Mouse (Mus musculus) lung, embryonic 16.5 days (tissue): ENCODE data around the gene Smco3. TPM values are rescaled to one million over a fixed set of nuclear protein-coding genes. Genes with fewer than 3 reads are reported as not detected.

ENCODE experiments used
- ATAC-seq: fragments of 200-750 bp; cut with Nextera tagmentation; 2 replicates; pipeline ENCODE4 v1.8.0; 2017; ENCODE audit warnings: low read depth, mild to moderate bottlenecking, moderate library complexity
- H3K27ac ChIP-seq: fragments of 300-500 bp; sonication (generic); 2 replicates; pipeline ENCODE4 v1.5.1; 2014; ENCODE audit warnings: mild to moderate bottlenecking, control low read depth, low read length
- H3K27me3 ChIP-seq: fragments of 300-500 bp; sonication (generic); 2 replicates; pipeline ENCODE4 v1.6.1; 2014; ENCODE audit warnings: low read depth, low read length, mixed read lengths; ENCODE audit not compliant: control insufficient read depth, insufficient read depth
- H3K36me3 ChIP-seq: fragments of 300-500 bp; sonication (generic); 2 replicates; pipeline ENCODE4 v1.6.1; 2014; ENCODE audit warnings: low read length; ENCODE audit not compliant: control insufficient read depth, insufficient read depth
- H3K4me1 ChIP-seq: fragments of 300-500 bp; sonication (generic); replicated peaks from 2 replicates; pipeline ENCODE4 v1.6.1; 2014; ENCODE audit warnings: low read length, mixed read lengths; ENCODE audit not compliant: control insufficient read depth, insufficient read depth
- H3K4me2 ChIP-seq: fragments of 300-500 bp; sonication (generic); 2 replicates; pipeline ENCODE4 v1.6.1; 2014; ENCODE audit warnings: low read depth, low read length, control low read depth
- H3K4me3 ChIP-seq: fragments of 300-500 bp; sonication (generic); 2 replicates; pipeline ENCODE4 v1.5.1; 2014; ENCODE audit warnings: mild to moderate bottlenecking, low read length, control low read depth
- H3K9ac ChIP-seq: fragments of 300-500 bp; sonication (generic); 2 replicates; pipeline ENCODE4 v1.6.1; 2014; ENCODE audit warnings: low read length, control low read depth
- H3K9me3 ChIP-seq: fragments of 300-500 bp; sonication (generic); 2 replicates; pipeline ENCODE4 v1.6.1; 2016; ENCODE audit warnings: low read length; ENCODE audit not compliant: control insufficient read depth
- WGBS: fragments of 180-500 bp; shearing (Covaris S2); extraction: QIAGEN DNeasy Blood & Tissue Kit; methylation state at CpG from one replicate; pipeline ENCODE4 v1.1.7; 2014; 5-methylcytosine and 5-hydroxymethylcytosine counted together
- polyA plus RNA-seq: library from polyadenylated mRNA; unstranded; fragments of >200 nt; fragmentation: Nextera tagmentation; extraction: Ambion mirVana; gene quantifications from 2 replicates; pipeline ENCODE4 v1.2.1, GENCODE M21; 2015

The Smco3 gene
- polyA plus RNA-seq, 1 experiment from 2014 or later, result 3.3 TPM

DNA sequence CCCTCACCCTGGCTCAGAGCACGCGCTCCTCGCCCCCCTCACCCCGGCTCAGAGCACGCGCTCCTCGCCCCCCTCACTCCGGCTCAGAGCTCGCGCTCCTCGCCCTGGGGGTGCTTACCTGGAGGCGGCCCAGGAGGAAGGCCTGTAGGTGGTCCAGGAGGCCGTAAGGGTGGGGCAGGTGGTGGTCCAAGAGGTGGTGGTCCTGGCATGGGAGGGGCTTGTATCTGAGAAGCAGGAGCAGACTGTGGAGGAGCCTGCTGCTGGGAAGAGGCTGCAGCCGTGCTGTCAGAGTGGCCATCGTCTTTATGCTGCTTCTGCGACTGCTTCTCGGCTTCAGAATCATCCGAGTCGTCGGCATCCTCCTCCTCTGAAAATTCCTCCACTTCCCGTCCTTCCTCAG lies 18.4 kb downstream of the Smco3 start:
- Histone ChIP-seq H3K4me2 (no peak overlapping the region), H3K27ac (no peak overlapping the region), H3K36me3 (peaks cover 77% of the 10 kb centered on the region), H3K27me3 (no peaks in the 10 kb centered on the region), H3K4me3 (no peak overlapping the region), H3K9me3 (no peaks in the 10 kb centered on the region), H3K4me1 (no peaks in the 10 kb centered on the region), H3K9ac (no peak overlapping the region)
- ATAC-seq, result no peak
- WGBS, result 89% methylated on average over 21 of the region's 21 CpGs

DNA sequence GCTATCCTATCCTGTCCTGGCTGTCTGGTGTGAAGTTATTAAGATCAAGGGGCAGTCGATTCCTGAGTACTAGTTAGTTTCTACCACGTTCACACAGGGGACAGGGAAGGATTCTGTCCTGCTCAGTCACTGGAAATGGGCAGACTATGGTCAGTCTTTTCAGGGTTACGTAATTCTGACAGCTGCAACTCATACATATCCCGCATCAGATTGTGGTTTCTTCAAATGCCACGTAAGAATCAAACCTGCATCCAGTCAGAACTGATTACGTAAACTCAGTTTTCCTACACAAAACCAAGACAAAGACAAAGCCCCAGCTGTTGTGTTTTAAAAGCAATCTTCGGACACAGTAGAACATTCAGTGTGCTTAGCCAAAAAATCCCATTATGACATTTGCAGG lies 19.9 kb downstream of the Smco3 start:
- Histone ChIP-seq H3K36me3 (peaks cover 64% of the 10 kb centered on the region), H3K9me3 (no peaks in the 10 kb centered on the region), H3K4me1 (no peaks in the 10 kb centered on the region), H3K27me3 (no peaks in the 10 kb centered on the region), H3K4me3 (no peak overlapping the region), H3K9ac (no peak overlapping the region), H3K27ac (no peak overlapping the region), H3K4me2 (no peak overlapping the region)
- 85% methylated on average over 7 of the region's 7 CpGs for whole genome bisulfite sequencing
- no peak for ATAC-seq

DNA sequence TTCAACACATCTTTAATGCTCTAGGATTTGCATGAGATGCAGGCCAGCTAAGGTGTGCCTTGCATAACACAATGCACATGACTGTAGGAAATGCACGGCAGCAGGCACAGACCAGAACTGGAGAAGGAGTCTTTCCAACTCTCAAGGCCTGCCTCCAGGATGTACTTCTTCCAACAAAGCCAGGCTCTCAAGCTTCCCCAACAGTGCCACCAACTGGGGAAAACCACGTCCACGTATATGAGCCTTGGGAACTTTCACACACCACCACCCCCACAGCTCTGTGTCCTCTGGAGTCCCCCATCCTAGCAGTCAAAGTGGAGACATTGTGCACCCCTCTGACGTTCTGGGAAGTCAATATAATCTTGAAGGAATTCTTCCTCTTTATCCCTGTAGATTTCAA lies 22.1 kb downstream of the Smco3 start:
- H3K4me1 ChIP-seq, result peaks cover 3% of the 10 kb centered on the region; the same call in 1 of the 2 replicates
- no peak for ATAC-seq
- H3K36me3 ChIP-seq, result peaks cover 46% of the 10 kb centered on the region
- H3K9ac ChIP-seq, result no peak overlapping the region
- no peaks in the 10 kb centered on the region for H3K9me3 ChIP-seq
- H3K4me2 ChIP-seq, result no peak overlapping the region
- H3K27me3 ChIP-seq, result no peaks in the 10 kb centered on the region
- 37% methylated on average over 4 of the region's 4 CpGs for WGBS
- no peak overlapping the region for H3K4me3 ChIP-seq
- 0 out of 2 replicates have a peak overlapping the region, but pooled peaks have one; percentile 5 for H3K27ac ChIP-seq

DNA sequence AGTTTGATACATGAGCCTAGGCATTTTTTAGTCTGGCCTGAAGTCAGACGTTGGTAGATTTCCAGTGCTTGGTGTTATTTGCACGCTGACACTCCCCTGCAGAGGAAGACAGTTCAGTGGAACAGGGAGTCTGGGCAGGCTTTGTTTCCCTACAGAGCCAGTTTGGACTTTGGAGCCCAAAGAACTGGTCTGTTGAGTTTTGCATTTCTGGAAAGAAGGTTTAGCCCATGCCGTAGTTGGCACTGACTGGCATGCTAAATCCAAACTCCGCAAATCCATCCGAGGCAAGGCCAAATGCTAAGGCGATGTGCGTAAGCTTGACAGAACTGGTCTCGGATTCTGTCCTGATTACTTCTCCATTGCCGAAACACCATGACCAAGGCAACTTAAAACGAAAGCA lies 24.1 kb downstream of the Smco3 start:
- Histone ChIP-seq H3K27ac (no peak overlapping the region), H3K4me3 (no peak overlapping the region), H3K9ac (no peak overlapping the region), H3K4me2 (no peak overlapping the region), H3K36me3 (peaks cover 30% of the 10 kb centered on the region), H3K27me3 (no peaks in the 10 kb centered on the region), H3K4me1 (peaks cover 6% of the 10 kb centered on the region), H3K9me3 (no peaks in the 10 kb centered on the region)
- WGBS, result 86% methylated on average over 10 of the region's 10 CpGs
- no peak for ATAC-seq

DNA sequence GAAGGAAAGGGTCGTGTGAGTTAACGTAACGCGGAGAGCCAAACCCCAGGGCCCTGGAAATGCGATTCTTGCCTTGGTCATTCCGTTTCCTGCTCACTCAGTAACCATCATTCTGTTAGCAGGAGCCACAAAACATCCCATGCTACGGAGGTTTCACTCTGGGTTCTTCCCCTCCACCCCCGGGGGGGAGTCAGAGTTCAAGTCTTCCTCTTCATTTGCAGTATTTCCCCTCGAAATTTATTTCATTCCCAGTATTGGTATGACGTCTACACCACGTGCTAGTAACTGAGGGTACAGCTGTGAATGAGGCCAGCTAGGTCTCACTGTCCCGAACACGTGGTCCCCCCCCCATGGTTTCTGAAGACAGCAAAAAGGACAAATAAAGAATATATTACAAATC lies 25.6 kb downstream of the Smco3 start:
- no peak overlapping the region for H3K27ac ChIP-seq
- 51% methylated on average over 13 of the region's 13 CpGs for WGBS
- H3K4me3 ChIP-seq, result peak overlapping the region; percentile 83
- H3K4me2 ChIP-seq, result peak overlapping the region; percentile 95
- no peak for ATAC-seq
- no peaks in the 10 kb centered on the region for H3K9me3 ChIP-seq
- H3K27me3 ChIP-seq, result no peaks in the 10 kb centered on the region
- H3K36me3 ChIP-seq, result peaks cover 18% of the 10 kb centered on the region
- H3K9ac ChIP-seq, result peak overlapping the region; percentile 80; the same call in 1 of the 2 replicates
- H3K4me1 ChIP-seq, result peaks cover 11% of the 10 kb centered on the region

DNA sequence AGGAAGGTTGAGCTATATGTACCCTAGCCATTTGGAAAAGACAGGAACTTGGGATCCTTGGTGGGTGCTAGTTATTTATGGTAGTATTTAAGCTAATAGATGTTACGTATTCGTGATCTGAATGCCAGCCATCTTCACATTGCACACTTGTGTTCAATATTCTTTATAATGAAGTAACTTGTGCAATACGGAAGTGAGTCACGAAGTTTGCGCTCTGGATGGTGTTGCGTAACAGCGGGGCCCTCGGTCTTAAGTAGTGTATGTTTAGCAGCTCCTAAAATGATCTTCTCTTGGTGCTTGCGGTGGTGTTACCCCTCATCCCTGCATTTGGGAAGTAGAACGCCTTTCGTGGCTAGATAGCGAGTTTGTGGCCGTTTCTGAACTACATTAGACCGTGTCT lies 26.2 kb downstream of the Smco3 start:
- Histone ChIP-seq H3K4me1 (peaks cover 11% of the 10 kb centered on the region), H3K27me3 (no peaks in the 10 kb centered on the region), H3K4me3 (peak overlapping the region; percentile 83), H3K9ac (peak overlapping the region; percentile 80), H3K36me3 (peaks cover 13% of the 10 kb centered on the region), H3K4me2 (peak overlapping the region; percentile 95), H3K27ac (peak overlapping the region; percentile 73), H3K9me3 (no peaks in the 10 kb centered on the region)
- 8% methylated on average over 14 of the region's 14 CpGs for WGBS
- no peak for ATAC-seq

DNA sequence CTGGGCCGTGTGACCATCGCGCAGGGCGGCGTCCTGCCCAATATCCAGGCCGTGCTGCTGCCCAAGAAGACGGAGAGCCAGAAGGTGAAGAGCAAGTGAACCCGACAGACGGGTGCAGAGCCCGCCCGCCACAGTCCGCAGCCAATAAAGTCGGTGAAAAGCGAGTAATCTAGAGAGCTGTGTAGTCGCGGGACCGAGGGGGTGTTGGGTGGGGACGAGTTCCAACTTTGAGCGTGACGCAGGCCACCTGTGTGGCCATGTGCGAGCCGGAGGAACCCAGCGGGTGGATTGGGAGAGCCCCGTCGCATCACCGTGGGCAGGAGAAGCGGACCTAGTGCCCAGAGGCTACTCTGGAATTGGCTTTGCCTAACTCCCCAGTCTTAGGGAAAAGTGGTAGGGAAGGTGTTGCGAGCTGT lies 26.6 kb downstream of the Smco3 start:
- Histone ChIP-seq H3K4me1 (peaks cover 11% of the 10 kb centered on the region), H3K9ac (peak overlapping the region; percentile 80), H3K27me3 (no peaks in the 10 kb centered on the region), H3K4me3 (peak overlapping the region; percentile 83), H3K27ac (peak overlapping the region; percentile 73), H3K9me3 (no peaks in the 10 kb centered on the region), H3K36me3 (peaks cover 9% of the 10 kb centered on the region), H3K4me2 (peak overlapping the region; percentile 95)
- WGBS, result under 1% methylated on average over 28 of the region's 28 CpGs
- peak; percentile 4; the same call in 1 of the 2 replicates for ATAC-seq

DNA sequence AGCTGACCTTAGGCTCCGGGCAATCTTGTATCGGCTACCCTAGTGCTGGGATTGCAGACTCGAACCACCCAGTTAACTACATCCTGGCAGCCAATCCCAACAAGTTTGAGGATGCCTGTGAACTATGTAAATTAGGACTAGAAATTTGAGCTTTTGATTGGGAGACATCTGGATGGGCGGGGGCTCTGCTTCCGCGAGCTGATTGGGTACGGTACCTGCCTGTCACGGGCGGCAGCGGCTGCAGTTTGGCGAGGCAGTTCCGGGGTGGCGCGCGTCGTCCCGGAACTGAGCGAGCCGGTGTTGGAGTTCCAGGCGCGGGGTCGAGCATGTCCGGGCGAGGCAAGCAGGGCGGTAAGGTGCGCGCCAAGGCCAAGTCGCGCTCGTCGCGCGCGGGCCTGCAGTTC lies 27.2 kb downstream of the Smco3 start, which contains the start of gene H2afj:
Gene H2afj (plus strand): TSS at position 231 of the 404 bp plus-strand sequence.
- Histone ChIP-seq H3K4me3 (peak within 1 kb of the TSS; percentile 83), H3K27ac (peak within 1 kb of the TSS; percentile 96), H3K4me1 (peaks cover 15% of the 10 kb centered on the region), H3K36me3 (peaks cover 6% of the 10 kb centered on the region; the same call in 1 of the 2 replicates), H3K9me3 (no peaks in the 10 kb centered on the region), H3K9ac (peak within 1 kb of the TSS; percentile 80), H3K4me2 (peak within 1 kb of the TSS; percentile 95), H3K27me3 (no peaks in the 10 kb centered on the region)
- ATAC-seq, result peak; percentile 81
- under 1% methylated on average over 34 of the region's 34 CpGs for WGBS

DNA sequence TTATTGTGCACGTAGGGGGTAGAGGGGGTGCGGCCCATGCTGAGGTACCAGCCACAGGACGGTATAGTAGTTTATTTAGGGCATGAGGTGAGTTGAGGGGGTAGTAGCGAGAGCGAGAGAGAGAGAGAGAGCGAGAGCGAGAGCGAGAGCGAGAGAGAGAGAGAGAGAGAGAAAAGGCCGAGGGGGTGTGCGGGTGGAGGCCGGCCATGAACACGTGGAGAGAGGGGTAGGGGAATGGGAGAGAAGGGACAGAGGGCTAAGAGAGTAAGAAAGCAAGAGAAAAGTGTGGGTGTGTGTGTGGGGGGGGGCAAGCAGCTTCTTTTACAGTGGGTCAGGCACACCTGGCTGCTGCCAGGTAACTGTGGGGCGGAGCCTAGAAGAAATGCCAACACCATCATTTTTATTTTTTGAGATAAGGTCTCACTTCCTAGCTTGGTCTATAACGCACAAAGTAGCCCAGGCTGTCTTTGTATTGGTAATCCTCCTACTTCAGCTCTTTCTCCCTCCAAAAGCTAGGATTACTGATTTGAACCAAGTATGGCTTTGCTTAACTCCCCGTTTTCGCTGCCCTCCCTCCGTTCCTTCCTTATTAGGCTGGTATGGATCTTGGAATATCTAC lies 27.7 kb downstream of the Smco3 start:
- H3K4me3 ChIP-seq, result peak overlapping the region; percentile 83
- ATAC-seq, result no peak
- peak overlapping the region; percentile 96 for H3K27ac ChIP-seq
- H3K9ac ChIP-seq, result peak overlapping the region; percentile 67
- H3K27me3 ChIP-seq, result no peaks in the 10 kb centered on the region
- H3K4me1 ChIP-seq, result peaks cover 18% of the 10 kb centered on the region
- peak overlapping the region; percentile 75 for H3K4me2 ChIP-seq
- 0 out of 2 replicates have a peak, but pooled peaks cover 4% of the 10 kb centered on the region for H3K36me3 ChIP-seq
- 21% methylated on average over 18 of the region's 18 CpGs for WGBS
- no peaks in the 10 kb centered on the region for H3K9me3 ChIP-seq
